Mouse (Mus musculus) CD4-positive helper T cell, adult 2 months (primary cell): ENCODE results near the gene Sobp.
A peak's percentile ranks its signal among the peaks of the same experiment; 100 is the strongest.

Source experiments
- DNase-seq: peaks from one replicate; pipeline ENCODE4 v3.0.0-alpha.2; 2012; ENCODE audit warnings: low read depth, missing footprints, low spot score

Gene Sobp

DNA sequence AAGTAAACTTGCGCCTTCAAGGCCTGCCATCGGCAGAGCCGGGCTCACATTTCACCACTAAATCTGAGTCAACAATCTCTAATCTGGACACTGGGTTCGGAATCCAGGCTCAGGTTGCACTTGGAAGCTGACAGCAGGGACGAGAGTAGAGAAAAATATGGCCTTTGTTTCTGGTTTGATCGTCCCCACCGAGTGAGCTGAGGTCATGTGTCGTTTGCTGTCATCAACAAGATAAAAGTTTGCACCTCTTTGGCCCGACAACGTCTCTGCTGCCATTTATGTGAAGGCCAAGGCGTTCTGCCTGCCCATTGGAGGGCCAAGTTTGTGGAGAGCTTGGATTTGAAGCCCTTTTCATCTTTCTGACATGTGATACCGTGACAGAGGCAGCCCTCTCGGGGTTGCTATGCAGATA lies 178.8 kb downstream of the Sobp start:
- DNase-seq = no peak

DNA sequence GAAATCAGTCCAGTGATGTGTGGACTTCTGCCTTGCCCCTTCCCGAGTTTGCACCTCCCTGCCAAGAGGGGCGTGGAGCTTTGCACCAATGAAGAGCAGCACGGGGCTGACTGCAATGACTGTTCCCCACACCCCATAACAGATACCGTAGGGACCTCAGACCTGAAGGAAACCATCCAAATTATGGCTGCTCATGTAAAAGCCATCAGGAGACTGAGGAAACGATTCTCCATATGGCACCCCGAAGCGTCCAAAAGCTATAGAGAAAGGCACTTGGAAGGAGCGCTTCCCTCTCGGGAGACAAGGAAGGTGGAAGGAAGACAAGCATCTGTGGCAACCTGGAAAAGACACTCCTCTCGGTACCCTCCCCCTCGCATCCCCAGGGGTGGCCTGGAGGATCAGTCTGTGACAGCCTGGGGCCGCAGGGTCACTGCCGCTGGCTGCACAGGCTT lies 180.0 kb downstream of the Sobp start:
- DNase-seq = no peak

DNA sequence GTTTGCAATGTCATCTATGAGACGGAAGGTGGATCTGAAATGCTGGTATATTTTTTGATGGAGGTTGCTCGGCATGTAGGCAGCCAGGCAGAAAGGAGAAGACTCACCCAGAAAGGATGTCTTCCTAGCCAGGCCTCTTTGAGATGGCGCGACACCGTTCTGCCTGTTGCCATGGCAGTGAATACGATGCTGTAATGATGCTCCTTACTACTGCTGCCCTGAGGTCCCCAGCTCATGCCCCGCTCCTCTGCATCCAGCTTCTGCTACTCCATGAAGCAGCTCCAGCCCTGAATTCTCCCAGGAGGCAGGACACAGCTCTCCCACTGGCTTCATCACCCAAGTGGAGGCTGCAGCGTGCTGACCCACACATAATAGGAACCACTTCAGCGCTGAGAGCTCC lies 183.3 kb downstream of the Sobp start:
- no peak for DNase-seq

DNA sequence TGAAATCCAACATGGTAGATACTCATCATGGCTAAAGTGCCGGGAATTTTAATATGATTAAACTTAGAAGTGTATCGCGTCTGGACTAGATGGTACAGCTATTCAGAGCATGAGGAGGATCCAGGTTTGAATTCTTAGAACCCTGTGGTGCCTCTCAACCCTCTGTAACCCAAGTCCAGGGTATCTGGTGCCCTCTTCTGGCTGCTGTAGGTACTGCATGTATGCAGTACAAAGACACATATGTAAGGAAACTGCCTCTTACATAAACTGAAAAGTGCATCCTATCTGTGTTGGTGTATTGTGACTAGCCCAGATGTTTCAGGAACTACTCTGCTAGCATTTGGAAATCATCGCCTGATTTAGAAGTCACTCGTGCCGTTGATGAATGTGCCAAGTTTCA lies 184.4 kb downstream of the Sobp start:
- DNase-seq = peak; percentile 77

DNA sequence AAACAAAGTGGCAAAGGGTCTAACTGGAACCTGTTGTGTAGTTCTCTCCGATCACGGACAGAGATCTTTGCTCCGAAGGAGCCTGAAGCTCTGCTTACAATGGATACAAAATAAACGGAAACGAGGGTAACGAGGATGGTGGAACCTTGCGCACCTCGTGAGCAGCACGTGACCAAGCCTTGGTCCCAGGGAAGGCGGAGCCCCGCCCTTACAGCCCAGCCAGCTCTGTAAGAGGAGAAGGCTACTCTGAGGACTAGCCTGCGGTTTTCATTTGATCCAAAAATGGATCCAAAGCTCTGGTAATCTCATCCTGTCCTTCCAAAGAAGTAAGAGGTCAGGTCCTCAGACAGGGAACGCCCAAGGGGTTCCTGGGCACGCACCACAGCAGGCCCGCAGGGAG lies 185.7 kb downstream of the Sobp start:
- no peak for DNase-seq

DNA sequence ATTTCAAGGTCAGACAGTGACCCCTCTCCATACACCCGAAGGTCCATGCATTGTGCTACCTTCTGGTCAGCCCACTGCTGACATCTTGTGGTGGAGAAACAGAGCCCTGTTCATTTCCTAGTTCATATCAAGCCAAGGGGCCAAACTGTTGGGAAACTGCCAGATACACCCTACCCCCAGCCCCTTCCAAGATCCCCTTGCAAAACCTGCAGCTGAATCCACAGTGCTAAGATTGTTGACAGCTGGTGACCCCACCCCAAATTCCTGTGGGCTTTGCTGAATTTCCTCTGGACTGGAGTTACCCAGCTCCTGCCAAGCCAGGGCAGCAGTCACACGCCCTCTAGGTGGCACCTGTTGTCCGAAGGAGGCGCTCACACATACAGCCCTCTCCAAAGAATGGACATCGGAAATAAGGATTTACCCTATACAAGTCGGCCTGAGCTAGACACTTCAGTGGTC lies 186.7 kb downstream of the Sobp start:
- peak; percentile 38 for DNase-seq

DNA sequence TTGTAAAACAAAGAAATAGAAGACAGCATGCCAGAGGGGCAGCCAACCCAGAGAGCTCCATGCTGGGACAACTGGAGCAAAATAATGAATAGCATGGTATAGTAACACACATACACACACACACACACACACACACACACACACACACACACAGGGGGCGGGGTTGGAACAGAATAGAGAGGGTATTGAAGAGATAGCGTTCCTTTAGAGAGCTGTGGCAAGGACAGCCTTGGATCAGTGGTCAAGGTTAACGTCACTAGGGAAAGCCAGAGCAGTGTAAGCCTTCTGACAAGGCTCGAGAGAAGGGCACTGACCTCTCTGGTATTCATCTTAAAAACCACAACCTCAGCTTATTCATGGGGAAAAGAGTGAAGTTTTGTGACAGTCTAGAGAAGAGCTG lies 189.4 kb downstream of the Sobp start:
- DNase-seq = no peak

DNA sequence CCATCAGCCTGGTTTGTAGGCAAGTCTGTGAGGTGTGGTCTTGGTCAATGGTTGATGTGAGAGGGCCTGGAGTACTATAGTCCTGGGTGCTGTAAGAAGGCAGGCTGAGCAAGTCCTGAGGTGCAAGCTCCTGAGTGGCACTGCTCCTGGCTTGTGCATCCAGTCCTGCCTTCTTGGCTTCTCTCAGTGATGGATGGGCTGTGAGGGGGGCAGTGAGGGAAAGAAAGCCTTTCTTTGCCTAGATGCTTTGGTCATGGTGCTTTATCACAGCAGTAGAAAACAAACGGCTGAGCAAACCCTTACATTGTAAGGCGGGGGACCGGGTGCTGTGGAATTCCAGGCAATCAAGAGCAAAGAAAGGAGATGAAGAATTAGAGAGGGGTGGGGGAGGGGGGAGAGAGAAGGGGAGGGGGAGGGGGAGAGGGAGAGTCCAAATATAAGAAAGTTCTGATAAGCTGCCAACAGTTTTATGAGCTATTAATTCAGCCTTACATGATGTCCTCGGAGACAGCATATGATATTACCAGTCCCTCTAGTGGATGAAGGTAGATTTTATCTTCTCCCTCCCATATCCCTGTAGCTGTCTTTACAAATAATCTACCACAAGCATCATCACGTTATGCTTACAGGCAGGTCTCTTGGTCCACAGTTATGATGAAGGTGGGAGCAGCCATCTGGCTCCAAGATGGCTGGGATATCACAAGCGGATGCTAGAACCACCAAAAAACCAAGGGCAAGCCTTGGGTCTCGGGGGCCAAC lies 193.2 kb downstream of the Sobp start:
- DNase-seq = no peak

DNA sequence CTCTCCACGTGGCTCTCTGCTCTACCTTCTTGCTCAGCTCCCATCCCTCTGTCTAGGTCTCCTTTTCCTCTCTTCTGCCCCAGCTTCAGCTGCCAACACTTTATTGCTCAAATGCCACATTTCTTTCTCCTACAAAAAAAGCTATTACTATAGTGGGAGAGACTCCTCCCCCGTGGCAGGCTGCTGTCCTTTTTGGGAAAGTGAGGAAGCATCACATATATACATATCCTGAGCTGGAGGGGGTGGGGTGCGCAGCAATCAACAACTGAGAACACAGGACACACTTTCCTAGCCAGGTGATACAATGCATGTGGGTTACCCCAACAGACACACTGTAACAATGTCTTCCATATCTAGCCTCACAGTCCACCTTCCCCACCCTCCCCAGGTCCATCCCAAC lies 196.0 kb downstream of the Sobp start:
- DNase-seq = no peak

DNA sequence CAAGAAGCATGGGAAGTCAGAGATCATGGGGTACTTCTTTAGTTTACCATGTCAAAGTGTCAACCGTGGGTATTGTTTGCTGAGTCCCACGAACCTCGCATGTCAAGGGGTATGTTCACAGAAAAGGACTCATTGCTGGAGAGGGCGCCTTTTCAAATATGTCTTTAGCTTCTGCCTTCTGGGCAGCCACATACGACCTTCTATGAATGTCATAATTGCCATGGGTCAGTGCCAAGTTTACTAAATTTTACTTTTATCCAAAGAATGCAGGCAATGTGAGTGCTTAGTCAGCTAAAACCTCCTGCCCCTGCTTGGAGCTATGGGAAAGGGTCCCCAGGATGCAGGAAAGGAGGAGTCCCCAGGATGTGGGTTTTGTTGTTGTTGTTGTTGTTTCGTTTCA lies 197.8 kb downstream of the Sobp start:
- no peak for DNase-seq

DNA sequence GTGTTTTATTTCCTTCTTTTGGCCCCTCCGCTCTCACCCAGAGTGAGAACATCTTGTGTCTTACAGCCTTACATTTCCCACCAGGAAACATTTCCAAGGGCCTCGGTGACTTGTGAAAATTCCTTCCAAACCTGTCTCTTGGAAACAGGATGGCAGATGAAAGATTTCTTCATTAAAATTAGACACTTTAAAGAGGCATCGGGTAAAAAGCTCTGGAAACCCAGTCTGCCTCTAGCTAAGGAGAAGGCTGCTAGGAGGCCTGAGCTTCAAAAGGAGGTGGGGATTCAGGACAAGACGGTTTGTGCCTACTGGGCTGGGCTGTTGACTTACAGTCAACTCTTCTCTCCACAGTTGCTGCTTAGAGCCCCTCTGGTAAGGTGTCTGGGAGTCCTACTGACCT lies 200.8 kb downstream of the Sobp start:
- no peak for DNase-seq

DNA sequence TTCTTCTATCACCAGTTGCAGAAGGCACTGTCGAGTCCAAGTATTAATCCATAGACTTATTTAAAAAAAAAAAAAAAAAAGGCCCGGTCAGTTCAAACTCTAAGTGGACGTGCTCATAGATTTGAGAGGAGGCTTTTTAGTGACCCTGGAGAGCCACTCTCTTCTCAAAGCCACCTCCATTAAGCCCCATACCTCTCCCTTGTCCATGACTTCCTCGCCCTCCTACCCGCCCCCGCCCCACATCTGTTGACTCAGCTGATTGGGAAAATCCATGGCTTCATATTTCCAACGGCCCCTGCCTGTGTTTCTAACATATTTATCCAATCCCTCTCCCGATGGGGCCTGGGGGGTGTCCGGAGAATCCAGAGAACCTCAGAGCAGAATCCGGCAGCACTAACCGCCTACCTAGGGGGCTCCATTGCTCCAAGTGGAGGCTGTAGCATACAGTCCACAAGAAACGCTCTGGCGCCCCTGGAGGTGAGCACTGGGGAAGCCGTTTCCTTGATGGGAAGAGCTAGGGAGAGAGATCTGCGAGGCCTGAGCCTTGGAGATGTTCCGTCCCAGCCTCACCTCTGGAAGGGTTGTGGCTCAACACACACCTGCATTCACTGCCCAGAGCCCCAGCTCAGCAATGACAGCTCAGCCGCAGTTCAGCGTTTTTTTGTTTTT lies 201.7 kb downstream of the Sobp start:
- peak; percentile 46 for DNase-seq

DNA sequence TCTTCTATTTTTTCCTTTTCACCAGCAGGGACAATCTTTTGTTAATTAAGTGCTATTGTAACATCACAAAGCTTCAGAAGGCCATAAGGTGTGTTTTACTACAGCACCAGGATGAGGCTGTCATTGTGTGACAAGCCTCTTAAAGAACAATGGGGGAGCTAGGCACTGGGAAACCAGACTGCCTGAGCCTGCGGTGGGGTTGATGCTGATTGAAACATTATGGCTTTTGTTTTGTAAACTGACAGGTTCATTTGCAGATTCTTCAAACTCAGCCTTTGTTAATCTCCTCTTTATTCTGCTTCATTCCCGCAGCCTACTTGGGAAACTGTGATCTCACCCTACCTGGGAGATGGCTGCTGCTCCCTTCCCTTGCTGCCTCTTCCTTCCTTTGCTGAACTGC lies 206.0 kb downstream of the Sobp start:
- DNase-seq = no peak

DNA sequence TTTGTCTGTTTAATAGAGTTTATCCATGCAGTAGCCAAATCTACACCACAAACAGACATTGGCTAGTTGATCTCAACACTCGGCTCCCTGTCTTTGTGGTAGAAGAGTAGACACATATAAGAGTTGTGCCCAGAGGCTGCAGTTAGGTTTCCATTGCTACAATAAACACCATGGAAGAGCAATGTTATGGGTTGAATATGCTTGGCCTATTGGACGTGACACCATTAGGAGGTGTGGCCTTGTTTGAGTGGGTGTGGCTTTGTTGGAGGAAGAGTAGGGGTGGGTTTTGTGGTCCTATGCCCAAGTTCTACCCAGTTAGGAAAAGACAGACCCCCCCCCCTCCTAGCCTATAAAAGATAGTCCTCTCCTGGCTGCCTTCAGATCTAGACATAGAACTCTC lies 211.3 kb downstream of the Sobp start:
- DNase-seq = no peak

DNA sequence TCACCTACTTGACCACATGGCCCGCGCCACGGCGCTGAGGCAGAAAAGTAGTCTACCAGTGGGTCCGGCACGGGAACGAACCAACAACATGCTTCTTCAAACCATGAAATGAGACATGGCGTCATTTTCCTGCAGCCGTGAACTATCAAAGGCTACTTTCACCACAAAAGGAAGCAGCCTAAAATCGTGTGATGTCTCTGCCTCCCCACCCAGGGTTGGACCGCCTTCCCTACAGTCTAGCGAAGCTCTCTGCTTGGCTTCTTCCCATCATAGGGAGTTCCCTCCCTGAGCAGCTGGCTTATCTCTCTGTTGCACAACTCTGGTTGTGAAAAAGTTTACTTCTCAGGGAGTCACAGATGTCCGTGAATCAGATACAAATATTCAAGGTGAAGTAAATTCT lies 211.7 kb downstream of the Sobp start:
- peak; percentile 73 for DNase-seq

DNA sequence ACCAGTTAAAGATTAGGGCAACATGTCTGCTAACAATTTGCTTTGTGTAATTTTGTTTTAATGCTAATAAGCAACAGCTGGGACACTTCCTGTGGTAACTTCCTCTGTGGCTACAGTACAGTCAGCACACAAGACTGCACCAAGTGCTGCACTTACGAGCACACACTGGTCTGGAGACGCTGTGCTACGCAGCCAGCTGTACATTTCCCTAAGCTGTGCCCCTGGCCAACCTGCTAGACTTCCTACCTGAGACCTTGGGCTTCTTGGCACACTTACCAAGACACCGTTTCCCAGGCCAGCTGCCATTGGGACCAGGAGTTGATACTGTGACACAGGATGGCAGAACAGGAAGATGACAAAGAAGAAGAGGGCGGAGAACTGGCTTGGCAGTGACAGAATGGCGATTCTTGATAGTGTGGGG lies 212.1 kb downstream of the Sobp start:
- DNase-seq = peak; percentile 66

DNA sequence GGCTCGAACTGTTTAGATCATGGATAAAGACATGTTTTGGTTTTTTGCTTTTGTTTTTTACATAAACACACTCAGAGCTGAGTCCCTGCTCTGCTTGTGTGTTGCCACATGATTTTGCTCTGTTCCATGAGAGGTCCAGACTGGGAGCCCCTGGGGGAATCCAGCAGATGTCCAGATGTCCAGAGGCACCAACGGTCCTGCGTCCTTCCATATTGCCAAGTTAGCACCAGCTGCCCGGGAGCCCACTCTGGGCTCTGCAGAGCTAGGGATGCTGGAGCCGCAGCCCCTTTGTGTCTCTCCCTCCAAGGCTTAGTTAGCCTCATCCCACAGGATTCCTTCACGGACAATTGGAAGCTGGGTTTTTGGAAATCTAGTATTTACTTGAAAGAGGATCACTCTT lies 212.6 kb downstream of the Sobp start:
- no peak for DNase-seq

DNA sequence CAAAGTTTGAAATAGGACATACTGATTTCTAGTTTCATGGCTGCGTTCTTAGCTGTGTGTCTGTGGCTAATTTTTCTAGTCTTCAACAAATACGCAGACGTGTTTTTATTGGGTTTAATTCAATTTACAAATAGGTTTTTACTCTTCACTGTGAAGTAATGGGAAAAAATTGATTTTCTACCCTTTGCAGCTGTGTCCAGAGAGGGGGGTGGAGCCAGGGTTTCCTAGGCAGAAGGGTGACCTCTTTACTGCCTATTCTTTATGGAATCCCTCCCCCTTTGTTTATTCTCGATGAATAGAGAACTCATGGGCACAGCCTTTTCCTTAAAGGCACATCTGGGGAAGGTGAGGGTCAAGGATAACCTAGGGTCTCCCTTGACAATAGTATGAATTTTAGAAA lies 215.6 kb downstream of the Sobp start:
- no peak for DNase-seq

DNA sequence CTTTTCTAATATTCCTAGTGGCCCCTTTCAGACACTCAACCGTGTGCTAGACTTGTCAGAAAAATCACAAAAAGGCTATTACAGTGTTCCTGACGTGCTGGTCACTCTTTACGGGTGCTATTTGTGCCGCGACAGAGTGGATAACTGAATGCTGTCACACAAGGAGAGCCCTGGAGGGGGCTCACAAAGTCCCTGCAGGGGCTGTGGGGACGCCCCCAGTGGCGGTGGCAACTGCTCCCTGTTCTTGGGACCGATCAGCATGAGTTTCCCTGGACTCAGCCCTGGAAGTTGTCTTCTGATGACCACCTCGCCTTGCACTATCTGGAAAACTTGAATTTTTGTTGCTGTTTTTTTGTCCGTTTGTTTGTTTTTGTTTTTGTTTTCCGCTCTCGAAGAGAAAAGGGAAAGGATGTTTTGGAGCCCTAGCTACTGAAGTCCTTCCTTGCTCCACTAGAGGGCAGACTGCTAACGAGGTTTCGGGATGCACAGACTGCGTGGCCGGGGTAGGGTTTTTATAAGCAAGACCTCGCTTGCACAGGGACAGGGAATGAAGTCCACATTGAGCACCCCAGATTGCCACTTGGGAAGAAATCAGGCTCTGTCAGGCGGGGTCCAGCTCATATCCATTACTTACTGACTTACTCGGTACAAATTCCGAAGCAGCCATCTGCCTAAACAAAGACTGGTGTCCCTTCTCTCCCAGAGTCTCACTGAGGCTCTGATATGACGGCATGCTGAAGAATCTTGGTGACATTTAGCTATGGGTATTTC lies 216.3 kb downstream of the Sobp start:
- peak; percentile 56 for DNase-seq

DNA sequence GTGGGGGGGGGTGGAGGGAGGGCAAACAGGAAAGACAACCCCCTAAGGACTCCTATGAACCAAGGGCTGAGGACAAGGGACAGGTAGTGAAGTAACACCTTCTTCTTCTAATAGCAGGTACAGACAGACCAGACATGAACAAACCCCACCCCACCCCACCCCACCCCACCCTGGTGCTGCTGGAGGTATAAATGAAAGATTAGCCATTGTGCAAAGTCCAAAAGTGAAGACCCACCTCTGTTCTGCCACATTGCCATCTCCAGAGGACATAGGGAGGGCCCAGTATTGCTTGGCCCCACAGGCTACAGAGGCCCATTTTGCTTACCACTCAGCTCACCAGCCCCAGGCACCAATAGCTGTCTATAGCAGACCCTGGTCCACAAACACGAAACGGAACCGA lies 219.1 kb downstream of the Sobp start:
- no peak for DNase-seq

DNA sequence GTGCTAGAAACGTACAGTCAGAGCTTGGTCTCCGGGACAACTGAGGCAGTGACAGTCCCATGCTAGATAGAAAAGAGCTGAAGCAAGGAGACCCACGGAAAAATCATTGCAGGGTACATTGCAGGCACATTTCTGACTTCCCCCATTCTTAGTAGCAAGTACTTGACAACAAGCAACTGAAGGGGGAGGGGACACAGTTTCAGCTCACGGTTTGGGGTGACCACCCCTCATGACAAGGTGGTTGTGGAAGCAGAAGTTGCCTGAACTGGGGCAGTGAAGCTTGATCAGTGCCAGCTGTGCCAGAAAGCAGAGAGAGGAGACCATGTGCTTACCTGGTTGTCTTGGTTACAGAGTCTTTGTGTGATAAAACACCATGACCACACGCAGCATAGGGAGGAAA lies 220.7 kb downstream of the Sobp start:
- DNase-seq = no peak
